Mouse (Mus musculus) heart, postnatal 10 days (tissue): Measurements from ENCODE around the gene Ppif. TPM values are rescaled to one million over a fixed set of nuclear protein-coding genes. Genes with fewer than 3 reads are reported as not detected.

ENCODE experiments used
- total RNA-seq, 2 experiments: library from RNA; stranded (reverse); gene quantifications; 2 replicates each; pipeline ENCODE4 v1.2.3; 2021

Ppif gene
- total RNA-seq, 2 experiments from 2014 or later, result 248 to 271 TPM

Other genes starting within 250 kb of the Ppif start
- 10 to 100 TPM; 70.9 to 72.0 TPM for gene Zmiz1, start 235.0 kb upstream of the Ppif start, total RNA-seq
- 10 to 100 TPM; 51.8 to 60.1 TPM for gene Zcchc24, start 74.9 kb downstream of the Ppif start, total RNA-seq
- 10 to 100 TPM; 76.4 to 83.4 TPM for gene Anxa11, start 148.0 kb downstream of the Ppif start, total RNA-seq
- 1 to 10 TPM; 4.0 to 6.3 TPM for gene Plac9a, start 208.9 kb downstream of the Ppif start, total RNA-seq
- 1 to 10 TPM; 2.4 to 3.0 TPM for gene Tmem254a, start 233.5 kb downstream of the Ppif start, total RNA-seq
- not detected for gene Cphx1, start 244.2 kb downstream of the Ppif start, total RNA-seq